Mouse (Mus musculus) olfactory bulb, adult 2 months (tissue): ENCODE measurements around the gene Bap1.

Source experiments
- CTCF ChIP-seq: fragments of 200-500 bp; IDR thresholded peaks from 2 replicates; pipeline ENCODE4 v1.5.1; 2012; ENCODE audit warnings: low read depth, mild to moderate bottlenecking, low read length, moderate library complexity; ENCODE audit not compliant: insufficient read depth
- POLR2A ChIP-seq: fragments of 200-500 bp; IDR thresholded peaks from 2 replicates; pipeline ENCODE4 v1.6.1; 2012; ENCODE audit warnings: mild to moderate bottlenecking, low read depth, low read length, moderate library complexity; ENCODE audit not compliant: insufficient read depth

- no peak for TF ChIP-seq POLR2A
- TF ChIP-seq CTCF, result no peak
Measured at GRCm38 (mm10) chr14:31248396-31248795, 2.9 kb upstream of the Bap1 start.
